Mouse (Mus musculus): Measurements from ENCODE around the gene Cdc42ep2. TPM values are rescaled to one million over a fixed set of nuclear protein-coding genes. Genes with fewer than 3 reads are reported as not detected.

The Cdc42ep2 gene
- polyA plus RNA-seq, 1 experiment = 16.4 TPM

DNA sequence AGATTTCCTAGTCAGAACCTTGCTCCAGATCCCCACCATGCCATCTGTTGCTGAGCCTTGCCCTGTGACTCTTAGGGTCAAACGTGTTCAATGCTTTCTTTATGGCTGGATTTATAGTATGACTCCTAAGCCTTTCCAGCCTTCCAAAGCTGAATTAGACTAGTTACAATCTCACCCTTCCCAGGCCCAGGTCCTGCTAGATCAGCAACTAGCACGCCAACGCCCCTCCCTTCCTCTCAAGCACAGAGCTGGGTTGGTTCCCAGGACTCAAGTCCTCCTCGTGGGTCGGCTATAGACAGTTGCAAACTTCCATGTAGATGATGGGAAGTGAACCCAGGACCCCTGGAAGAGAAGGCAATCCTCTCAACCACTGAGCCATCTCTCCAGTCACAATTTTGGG is 11.1 kb upstream of the Cdc42ep2 start:
- Histone ChIP-seq H3K4me1 (ENCODE audit: control insufficient read depth, insufficient read depth, low read length) (0 out of 2 replicates have a peak, but pooled peaks cover 2% of the 10 kb centered on the region), H3K27ac (ENCODE audit: insufficient read depth, low read length) (no peak overlapping the region), H3K4me3 (ENCODE audit: insufficient read depth, low read length) (no peak overlapping the region)
- TF ChIP-seq POLR2A (IDR thresholded peaks at IDR 0.05; ENCODE audit: extremely low read depth, insufficient read depth, low read length) (no peak), CTCF (IDR thresholded peaks at IDR 0.05; ENCODE audit: extremely low read depth, insufficient read depth, low read length) (no peak)

DNA sequence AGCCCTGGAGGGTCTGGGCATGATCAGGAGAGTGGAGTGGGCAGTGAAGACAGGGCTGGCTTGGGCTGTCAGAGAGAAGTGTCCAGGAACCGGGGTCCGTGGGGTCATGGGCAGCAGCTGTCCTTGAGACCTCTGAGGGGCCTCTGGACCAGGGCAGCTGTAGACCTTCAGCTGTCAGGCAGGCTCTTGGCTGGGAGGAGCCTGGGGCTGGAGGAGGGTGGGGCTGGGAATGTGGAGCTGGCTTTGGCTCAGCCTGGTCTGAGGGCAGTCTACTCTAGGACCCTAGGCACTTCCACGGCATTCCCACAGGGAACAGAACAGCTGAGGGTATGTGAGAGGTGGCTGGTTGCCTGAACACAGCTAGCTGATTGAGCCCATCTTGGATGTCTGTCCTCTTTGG is 10.7 kb upstream of the Cdc42ep2 start:
- no peak for TF ChIP-seq CTCF (IDR thresholded peaks at IDR 0.05; ENCODE audit: extremely low read depth, insufficient read depth, low read length)
- Histone ChIP-seq H3K4me1 (ENCODE audit: control insufficient read depth, insufficient read depth, low read length) (0 out of 2 replicates have a peak, but pooled peaks cover 2% of the 10 kb centered on the region), H3K4me3 (ENCODE audit: insufficient read depth, low read length) (no peak overlapping the region), H3K27ac (ENCODE audit: insufficient read depth, low read length) (no peak overlapping the region)

DNA sequence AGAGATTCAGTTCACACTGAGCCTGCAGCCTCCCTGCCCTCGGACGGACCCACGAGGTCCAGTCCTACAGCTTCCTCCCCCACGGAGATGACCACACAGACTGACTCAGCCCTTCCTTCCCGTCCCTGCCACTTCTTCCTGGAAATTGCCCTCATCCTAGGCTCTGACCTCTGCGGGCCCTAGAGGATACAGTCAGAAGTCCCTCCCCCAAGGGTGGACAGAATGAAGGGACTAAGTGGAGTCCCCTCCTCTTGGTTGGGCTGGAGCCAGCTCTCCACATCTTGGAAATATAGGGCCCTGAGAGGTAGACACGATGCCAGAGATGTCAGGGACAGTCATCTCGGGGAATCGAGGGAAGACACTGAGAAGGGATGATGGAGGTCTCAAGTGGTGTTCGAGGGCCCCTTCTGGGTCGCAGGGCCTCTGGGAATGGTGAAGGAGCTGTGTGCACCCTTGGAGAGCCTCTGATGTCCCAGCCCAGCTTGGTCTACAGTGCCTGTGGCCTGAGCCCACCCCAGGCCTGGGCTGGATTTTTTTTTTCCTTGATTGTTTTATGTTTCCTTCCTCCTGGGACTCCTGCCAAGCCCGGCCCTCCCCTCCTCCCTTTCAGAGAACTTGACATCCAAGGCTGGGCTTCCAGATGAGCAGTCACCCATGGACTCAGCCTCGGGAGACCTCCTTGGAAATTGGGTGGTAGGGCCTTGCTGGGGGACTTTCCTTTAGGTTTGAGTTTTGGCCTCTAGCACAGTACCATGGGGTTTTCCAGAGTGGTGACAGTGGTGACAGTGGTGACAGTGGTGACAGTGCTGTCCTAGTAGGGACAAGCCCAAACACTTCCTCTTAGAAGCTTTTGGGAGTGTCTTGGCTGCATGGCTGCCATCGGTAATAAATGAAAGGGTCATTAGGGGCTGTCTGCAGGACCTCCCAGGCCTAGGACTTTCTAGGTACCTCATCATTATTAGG is 5.3 kb upstream of the Cdc42ep2 start:
- Histone ChIP-seq H3K4me3 (ENCODE audit: insufficient read depth, low read length) (no peak overlapping the region), H3K27ac (ENCODE audit: insufficient read depth, low read length) (no peak overlapping the region), H3K4me1 (ENCODE audit: control insufficient read depth, insufficient read depth, low read length) (no peaks in the 10 kb centered on the region)
- TF ChIP-seq CTCF (IDR thresholded peaks at IDR 0.05; ENCODE audit: extremely low read depth, insufficient read depth, low read length) (no peak), POLR2A (IDR thresholded peaks at IDR 0.05; ENCODE audit: extremely low read depth, insufficient read depth, low read length) (no peak)

DNA sequence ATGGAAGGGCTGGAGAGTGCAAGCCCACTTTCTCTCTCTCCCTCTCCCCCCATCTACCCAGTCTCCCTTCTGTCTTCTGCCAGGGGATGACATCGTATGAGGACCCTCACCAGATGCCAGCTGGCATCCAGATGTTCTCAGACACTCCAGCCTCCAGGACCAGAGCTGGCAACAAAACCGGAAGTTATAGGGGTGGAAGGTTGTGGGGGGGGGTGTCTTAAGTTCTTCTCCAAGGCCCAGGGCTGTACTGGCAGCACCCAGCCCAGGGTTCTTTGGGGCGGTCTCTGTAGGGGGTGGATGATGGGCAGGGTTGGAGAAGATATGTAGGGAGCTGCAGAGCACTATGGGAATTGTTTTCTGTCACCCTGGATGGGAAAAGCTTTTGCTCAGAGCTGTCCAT is 3.9 kb upstream of the Cdc42ep2 start:
- no peak overlapping the region for H3K4me3 ChIP-seq (ENCODE audit: insufficient read depth, low read length)
- TF ChIP-seq POLR2A (IDR thresholded peaks at IDR 0.05; ENCODE audit: extremely low read depth, insufficient read depth, low read length) (no peak), CTCF (IDR thresholded peaks at IDR 0.05; ENCODE audit: extremely low read depth, insufficient read depth, low read length) (no peak)
- no peak overlapping the region for H3K27ac ChIP-seq (ENCODE audit: insufficient read depth, low read length)
- H3K4me1 ChIP-seq (ENCODE audit: control insufficient read depth, insufficient read depth, low read length) = no peaks in the 10 kb centered on the region

DNA sequence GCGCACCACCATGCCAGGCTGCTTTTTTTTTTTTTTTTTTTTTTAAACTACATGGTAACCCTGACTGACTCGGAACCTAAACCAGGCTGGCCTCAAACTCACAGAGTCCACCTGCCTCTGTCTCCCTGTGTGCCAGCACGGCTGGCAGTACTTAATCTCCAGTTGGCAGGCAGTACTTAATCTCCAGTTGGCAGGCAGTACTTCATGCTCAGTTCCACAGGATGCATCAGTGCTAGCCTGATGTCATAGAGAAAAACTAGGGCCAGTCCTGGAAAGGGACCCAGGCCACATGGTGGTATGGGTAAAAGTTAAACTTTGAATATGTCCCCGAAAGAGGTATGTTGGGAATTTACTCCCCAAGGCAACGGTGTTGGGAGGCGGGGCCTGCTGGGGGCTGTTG is 3.5 kb upstream of the Cdc42ep2 start:
- no peak for TF ChIP-seq CTCF (IDR thresholded peaks at IDR 0.05; ENCODE audit: extremely low read depth, insufficient read depth, low read length)
- no peak for TF ChIP-seq POLR2A (IDR thresholded peaks at IDR 0.05; ENCODE audit: extremely low read depth, insufficient read depth, low read length)
- Histone ChIP-seq H3K27ac (ENCODE audit: insufficient read depth, low read length) (no peak overlapping the region), H3K4me3 (ENCODE audit: insufficient read depth, low read length) (no peak overlapping the region), H3K4me1 (ENCODE audit: control insufficient read depth, insufficient read depth, low read length) (no peaks in the 10 kb centered on the region)

DNA sequence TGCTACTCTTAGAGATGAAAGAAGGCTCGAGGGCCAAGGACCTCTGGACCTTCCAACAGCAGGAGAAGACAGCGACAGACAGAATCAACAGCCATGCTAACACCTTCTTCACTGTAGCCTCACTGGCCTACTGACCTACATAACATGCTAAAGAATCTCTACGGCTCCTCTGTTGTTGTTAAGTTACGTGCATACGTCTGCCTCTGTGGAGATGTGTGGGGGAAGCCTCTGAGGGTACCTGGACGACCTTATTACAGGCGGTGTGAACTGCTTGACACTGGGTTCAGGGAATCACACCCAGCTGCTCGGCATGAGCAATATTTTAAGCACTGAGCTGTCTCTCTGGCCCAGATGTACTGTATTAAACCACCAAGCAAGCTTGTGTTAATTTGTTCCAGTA is 2.9 kb upstream of the Cdc42ep2 start:
- Histone ChIP-seq H3K4me3 (ENCODE audit: insufficient read depth, low read length) (no peak overlapping the region), H3K27ac (ENCODE audit: insufficient read depth, low read length) (no peak overlapping the region), H3K4me1 (ENCODE audit: control insufficient read depth, insufficient read depth, low read length) (no peaks in the 10 kb centered on the region)
- no peak for TF ChIP-seq POLR2A (IDR thresholded peaks at IDR 0.05; ENCODE audit: extremely low read depth, insufficient read depth, low read length)
- no peak for TF ChIP-seq CTCF (IDR thresholded peaks at IDR 0.05; ENCODE audit: extremely low read depth, insufficient read depth, low read length)

DNA sequence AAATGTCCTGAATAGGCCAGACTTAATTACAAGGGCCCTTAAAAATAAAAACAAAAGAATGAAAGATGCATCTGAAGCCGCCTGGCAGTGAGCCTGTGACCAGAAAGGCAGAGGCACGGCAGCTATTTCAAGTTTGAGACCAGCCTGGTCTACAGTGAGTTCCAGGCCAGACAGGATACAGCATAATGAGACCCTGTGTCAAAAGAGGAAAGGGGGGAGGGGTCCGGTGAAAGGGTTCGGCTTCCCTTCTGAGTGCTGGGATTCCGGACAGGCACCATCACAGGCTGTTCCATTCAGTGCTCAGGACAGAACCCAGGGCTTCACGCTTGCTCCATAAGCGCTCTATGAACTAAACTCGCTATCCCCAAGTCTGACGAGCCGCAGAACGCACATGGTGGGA is 2.4 kb upstream of the Cdc42ep2 start:
- Histone ChIP-seq H3K4me1 (ENCODE audit: control insufficient read depth, insufficient read depth, low read length) (no peaks in the 10 kb centered on the region), H3K4me3 (ENCODE audit: insufficient read depth, low read length) (no peak overlapping the region), H3K27ac (ENCODE audit: insufficient read depth, low read length) (no peak overlapping the region)
- TF ChIP-seq CTCF (IDR thresholded peaks at IDR 0.05; ENCODE audit: extremely low read depth, insufficient read depth, low read length) (no peak), POLR2A (IDR thresholded peaks at IDR 0.05; ENCODE audit: extremely low read depth, insufficient read depth, low read length) (no peak)

DNA sequence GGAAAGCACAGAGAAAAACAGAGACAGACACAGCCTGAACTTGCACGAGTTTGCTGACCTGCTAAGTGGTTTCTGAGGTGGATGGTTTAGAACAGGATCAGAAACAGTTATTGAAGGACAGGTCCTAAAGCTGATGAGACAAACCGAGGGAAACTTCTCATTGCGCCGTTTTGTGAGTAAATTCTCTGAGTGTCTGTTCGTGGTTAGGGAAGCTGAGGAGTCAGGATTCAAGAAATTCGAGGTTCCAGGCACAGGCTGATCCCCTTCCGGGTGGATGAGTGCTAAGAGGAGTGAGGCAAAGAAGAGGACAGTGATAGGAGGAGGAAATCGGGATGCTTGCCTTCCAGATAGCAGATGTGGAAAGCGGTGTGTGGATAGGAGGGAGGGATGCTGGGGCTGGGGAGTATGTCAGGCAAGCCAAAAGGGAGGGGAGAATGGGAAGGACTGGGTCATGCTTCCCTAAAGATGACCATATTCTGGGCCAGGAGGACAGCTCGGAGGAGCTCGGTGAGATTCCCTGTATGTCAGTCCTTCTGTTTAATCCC is 767 bp upstream of the Cdc42ep2 start:
- H3K27ac ChIP-seq (ENCODE audit: insufficient read depth, low read length) = no peak overlapping the region
- peaks cover 2% of the 10 kb centered on the region; the same call in 1 of the 2 replicates for H3K4me1 ChIP-seq (ENCODE audit: control insufficient read depth, insufficient read depth, low read length)
- H3K4me3 ChIP-seq (ENCODE audit: insufficient read depth, low read length) = peak overlapping the region; percentile 64
- TF ChIP-seq POLR2A (IDR thresholded peaks at IDR 0.05; ENCODE audit: extremely low read depth, insufficient read depth, low read length) (no peak), CTCF (IDR thresholded peaks at IDR 0.05; ENCODE audit: extremely low read depth, insufficient read depth, low read length) (no peak)

DNA sequence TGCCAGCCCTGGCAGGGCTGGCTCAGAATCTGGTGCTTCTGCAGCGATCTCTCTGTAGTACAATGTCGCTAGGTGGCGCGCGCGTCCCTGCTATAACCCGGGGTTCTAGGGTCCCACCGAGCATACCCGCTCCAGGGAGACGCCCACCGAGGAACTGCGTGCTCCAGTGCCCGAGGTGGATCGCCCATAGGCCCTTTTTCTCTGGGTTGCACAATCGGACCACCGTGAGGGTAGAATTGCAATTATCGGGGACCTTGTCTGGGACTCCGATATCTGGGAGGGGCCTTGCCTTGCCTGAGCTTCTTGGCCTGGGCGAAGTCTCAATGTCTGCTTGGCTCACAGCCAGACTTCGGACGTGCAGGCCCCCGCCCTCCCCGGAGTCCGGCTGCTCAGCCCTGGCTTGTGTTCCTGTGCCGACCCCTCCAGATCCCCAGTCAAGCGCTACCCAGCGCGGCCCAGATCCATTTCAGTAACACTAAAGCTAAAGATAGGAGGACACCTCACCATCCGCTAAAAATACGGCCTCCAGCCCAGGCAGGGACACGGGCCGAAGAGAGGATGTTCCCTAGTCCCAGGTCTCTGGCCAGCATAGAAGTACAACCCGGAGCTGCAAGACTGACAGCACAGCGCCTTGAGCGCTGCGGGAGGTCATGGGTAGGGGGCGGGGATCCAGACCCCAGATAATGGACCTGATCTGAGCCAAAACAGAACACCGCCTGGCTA is 465 bp downstream of the Cdc42ep2 start:
- TF ChIP-seq CTCF (IDR thresholded peaks at IDR 0.05; ENCODE audit: extremely low read depth, insufficient read depth, low read length) (peak; percentile 60), POLR2A (IDR thresholded peaks at IDR 0.05; ENCODE audit: extremely low read depth, insufficient read depth, low read length) (no peak)

More for the DNA sequence above, 465 bp downstream of the Cdc42ep2 start:
- H3K4me3 ChIP-seq (ENCODE audit: insufficient read depth, low read length) = peak overlapping the region; percentile 64
- peaks cover 2% of the 10 kb centered on the region; the same call in 1 of the 2 replicates for H3K4me1 ChIP-seq (ENCODE audit: control insufficient read depth, insufficient read depth, low read length)
- peak overlapping the region; percentile 18; the same call in 1 of the 2 replicates for H3K27ac ChIP-seq (ENCODE audit: insufficient read depth, low read length)

Data from cortical plate, adult 2 months (tissue).